Mouse (Mus musculus): ENCODE results near the gene Gm17402. TPM values are rescaled to one million over a fixed set of nuclear protein-coding genes. Genes with fewer than 3 reads are reported as not detected.

The Gm17402 gene
- polyA plus RNA-seq, 1 experiment from 2014 or later: not detected

GRCm38 (mm10) chr3:67369407-67370079 lies 5.4 kb downstream of the Gm17402 start:
- WGBS: 70% methylated on average over 5 of the region's 5 CpGs
- no peaks in the 10 kb centered on the region for H3K27me3 ChIP-seq (replicated peaks; ENCODE audit: insufficient read depth, low read length)
- no peaks in the 10 kb centered on the region for H3K4me1 ChIP-seq (ENCODE audit: insufficient read depth, low read depth, low read length)
- no peak for TF ChIP-seq CTCF (IDR thresholded peaks at IDR 0.05)
- H3K27ac ChIP-seq (ENCODE audit: low read length): no peak overlapping the region
- no peak overlapping the region for H3K9ac ChIP-seq (replicated peaks; ENCODE audit: low read depth)
- no peak overlapping the region for H3K4me3 ChIP-seq (ENCODE audit: low read depth, low read length)
- DNase-seq (ENCODE audit: low spot score) (no peak), ATAC-seq (no peak)
- no peak overlapping the region for H3K4me2 ChIP-seq (replicated peaks; ENCODE audit: low read depth, low read length)
- no peaks in the 10 kb centered on the region for H3K9me3 ChIP-seq (ENCODE audit: low read length)
- no peaks in the 10 kb centered on the region for H3K36me3 ChIP-seq (ENCODE audit: insufficient read depth, low read length)

- H3K4me3 ChIP-seq (ENCODE audit: low read depth, low read length): no peak overlapping the region
- no peak overlapping the region for H3K27ac ChIP-seq (ENCODE audit: low read length)
- DNase-seq (ENCODE audit: low spot score): no peak
- TF ChIP-seq CTCF (IDR thresholded peaks at IDR 0.05) (no peak), EP300 (IDR thresholded peaks at IDR 0.05) (no peak)
- H3K9me3 ChIP-seq (ENCODE audit: low read length): no peaks in the 10 kb centered on the region
- no peak overlapping the region for H3K4me2 ChIP-seq (replicated peaks; ENCODE audit: low read depth, low read length)
- H3K36me3 ChIP-seq (ENCODE audit: insufficient read depth, low read length): no peaks in the 10 kb centered on the region
- H3K4me1 ChIP-seq (ENCODE audit: insufficient read depth, low read depth, low read length): no peaks in the 10 kb centered on the region
- H3K27me3 ChIP-seq (replicated peaks; ENCODE audit: insufficient read depth, low read length): no peaks in the 10 kb centered on the region
- no peak overlapping the region for H3K9ac ChIP-seq (replicated peaks; ENCODE audit: low read depth)
- 62% methylated on average over 6 of the region's 6 CpGs for WGBS
- no peak for ATAC-seq
Measured at GRCm38 (mm10) chr3:67367481-67367880, 7.5 kb downstream of the Gm17402 start.

- TF ChIP-seq CTCF (IDR thresholded peaks at IDR 0.05) (no peak), EP300 (IDR thresholded peaks at IDR 0.05) (no peak)
- DNase-seq (ENCODE audit: low spot score) (no peak), ATAC-seq (no peak)
- H3K9ac ChIP-seq (replicated peaks; ENCODE audit: low read depth): no peak overlapping the region
- H3K4me1 ChIP-seq (ENCODE audit: insufficient read depth, low read depth, low read length): no peaks in the 10 kb centered on the region
- no peak overlapping the region for H3K4me3 ChIP-seq (ENCODE audit: low read depth, low read length)
- H3K27ac ChIP-seq (ENCODE audit: low read length): no peak overlapping the region
- no peak overlapping the region for H3K4me2 ChIP-seq (replicated peaks; ENCODE audit: low read depth, low read length)
- 67% methylated on average over 4 of the region's 4 CpGs for WGBS
- H3K27me3 ChIP-seq (replicated peaks; ENCODE audit: insufficient read depth, low read length): no peaks in the 10 kb centered on the region
- no peaks in the 10 kb centered on the region for H3K36me3 ChIP-seq (ENCODE audit: insufficient read depth, low read length)
- no peaks in the 10 kb centered on the region for H3K9me3 ChIP-seq (ENCODE audit: low read length)
Measured at GRCm38 (mm10) chr3:67366087-67366892, 8.7 kb downstream of the Gm17402 start.

- Histone ChIP-seq H3K9me3 (ENCODE audit: low read length) (no peaks in the 10 kb centered on the region), H3K27ac (ENCODE audit: low read length) (no peak overlapping the region), H3K27me3 (replicated peaks; ENCODE audit: insufficient read depth, low read length) (no peaks in the 10 kb centered on the region), H3K4me1 (ENCODE audit: insufficient read depth, low read depth, low read length) (no peaks in the 10 kb centered on the region), H3K4me2 (replicated peaks; ENCODE audit: low read depth, low read length) (no peak overlapping the region), H3K4me3 (ENCODE audit: low read depth, low read length) (no peak overlapping the region), H3K9ac (replicated peaks; ENCODE audit: low read depth) (no peak overlapping the region), H3K36me3 (ENCODE audit: insufficient read depth, low read length) (no peaks in the 10 kb centered on the region)
- WGBS: 87% methylated on average over 7 of the region's 7 CpGs
- ATAC-seq (no peak), DNase-seq (ENCODE audit: low spot score) (no peak)
- TF ChIP-seq CTCF (IDR thresholded peaks at IDR 0.05) (no peak), EP300 (IDR thresholded peaks at IDR 0.05) (no peak)
Measured at GRCm38 (mm10) chr3:67358376-67358775, 16.6 kb downstream of the Gm17402 start.

- Histone ChIP-seq H3K9ac (replicated peaks; ENCODE audit: low read depth) (no peak overlapping the region), H3K27ac (ENCODE audit: low read length) (no peak overlapping the region), H3K4me1 (ENCODE audit: insufficient read depth, low read depth, low read length) (no peaks in the 10 kb centered on the region), H3K4me2 (replicated peaks; ENCODE audit: low read depth, low read length) (no peak overlapping the region), H3K9me3 (ENCODE audit: low read length) (no peaks in the 10 kb centered on the region), H3K27me3 (replicated peaks; ENCODE audit: insufficient read depth, low read length) (no peaks in the 10 kb centered on the region), H3K36me3 (ENCODE audit: insufficient read depth, low read length) (no peaks in the 10 kb centered on the region), H3K4me3 (ENCODE audit: low read depth, low read length) (no peak overlapping the region)
- DNase-seq (ENCODE audit: low spot score) (peak; percentile 4), ATAC-seq (no peak)
- 69% methylated on average over 3 of the region's 3 CpGs for WGBS
- no peak for TF ChIP-seq EP300 (IDR thresholded peaks at IDR 0.05)
- TF ChIP-seq CTCF (IDR thresholded peaks at IDR 0.05): no peak
Measured at GRCm38 (mm10) chr3:67352763-67353149, 22.2 kb downstream of the Gm17402 start.

- WGBS: 45% methylated on average over 2 of the region's 5 CpGs
- H3K9me3 ChIP-seq (ENCODE audit: low read length): no peaks in the 10 kb centered on the region
- TF ChIP-seq CTCF (IDR thresholded peaks at IDR 0.05): peak; percentile 86
- TF ChIP-seq EP300 (IDR thresholded peaks at IDR 0.05): no peak
Measured at GRCm38 (mm10) chr3:67352128-67352762, 22.7 kb downstream of the Gm17402 start.

More at GRCm38 (mm10) chr3:67352128-67352762, 22.7 kb downstream of the Gm17402 start:
- DNase-seq (ENCODE audit: low spot score) (peak; percentile 77), ATAC-seq (no peak)
- Histone ChIP-seq H3K9ac (replicated peaks; ENCODE audit: low read depth) (no peak overlapping the region), H3K4me1 (ENCODE audit: insufficient read depth, low read depth, low read length) (no peaks in the 10 kb centered on the region), H3K27ac (ENCODE audit: low read length) (no peak overlapping the region), H3K27me3 (replicated peaks; ENCODE audit: insufficient read depth, low read length) (no peaks in the 10 kb centered on the region), H3K4me3 (ENCODE audit: low read depth, low read length) (no peak overlapping the region), H3K36me3 (ENCODE audit: insufficient read depth, low read length) (no peaks in the 10 kb centered on the region), H3K4me2 (replicated peaks; ENCODE audit: low read depth, low read length) (no peak overlapping the region)
